ENCODE assay signal across 17 mouse cellular contexts in the genomic region with DNA sequence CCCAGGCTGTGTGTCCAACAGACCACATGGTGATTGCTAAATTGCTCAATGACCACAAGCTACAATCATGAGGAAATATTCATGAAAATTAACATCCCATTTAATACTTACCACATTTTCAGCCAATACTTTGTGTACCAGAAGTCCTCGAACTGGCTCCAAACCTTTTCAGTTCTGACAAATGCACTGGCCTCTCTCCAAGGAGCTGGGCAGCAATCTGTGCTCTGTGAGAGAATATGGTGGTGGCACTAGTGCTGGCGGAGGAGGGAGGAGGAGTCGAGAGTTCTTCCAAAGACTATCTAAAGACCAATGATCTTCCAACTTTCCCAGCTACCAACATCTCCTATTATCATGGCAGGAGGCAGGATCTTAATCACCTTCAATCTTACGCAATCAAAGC.
DNase-seq lines count a peak whose midpoint lies in the region; TF ChIP-seq lines count a peak whose summit lies in the region.
"Had no signal": no experiment of that assay in that cellular context is flagged by ENCODE, and none has a peak within 500 bp of the region (broad histone marks: within the 10 kb centered on the region; RNA-seq: fewer than 3 reads in every experiment).

No protein-coding gene starts in this region.

- DNase-seq in cerebellum, postnatal 10 days = peak; percentile 69 to 78
- DNase-seq in cerebellum, postnatal 4 days (ENCODE audit: low spot score in 2 of 2) = no peak
- peak; percentile 28 for DNase-seq in left cerebral cortex, postnatal 4 days
- no peak for DNase-seq in left cerebral cortex, adult 8-10 months (ENCODE audit: low spot score in 2 of 2)
- peak; percentile 73 to 76 for DNase-seq in layer of hippocampus, adult 2 months (ENCODE audit: low spot score in 2 of 2)
- DNase-seq in right cerebral cortex, postnatal 4 days = peak; percentile 19
- DNase-seq in gastrocnemius, postnatal 25 days = no peak
- DNase-seq: cerebellum, adult 11 months; cerebellum, postnatal 36 days; heart, postnatal 10 days; kidney, adult 18-20 months; kidney, postnatal 10 days; lung, adult 2 months; lung, postnatal 36 days had no signal

- intact Hi-C loops in left cerebral cortex, postnatal 4 days (cut with DNase I) = no loop called here

- no peak overlapping the region for H3K4me3 ChIP-seq in layer of hippocampus, adult 2 months
- H3K4me3 ChIP-seq: forebrain, embryonic 10.5 days; liver, embryonic 12.5 days; stomach, embryonic 15.5 days had no signal

- TF ChIP-seq CTCF in layer of hippocampus, adult 2 months (conservative IDR thresholded peaks at IDR 0.05) = no peak

- H3K27ac ChIP-seq in layer of hippocampus, adult 2 months = peak overlapping the region; percentile 77
- H3K27ac ChIP-seq: forebrain, embryonic 10.5 days; liver, embryonic 12.5 days; stomach, embryonic 15.5 days had no signal

Comparison
In these comparisons a context has a peak if more than half of its experiments do, and no peak if none do; other contexts are left out.
1. DNase-seq: peak in cerebellum, postnatal 10 days (2 of 2), left cerebral cortex, postnatal 4 days (single experiment), layer of hippocampus, adult 2 months (2 of 2) and right cerebral cortex, postnatal 4 days (single experiment); none in cerebellum, postnatal 4 days (0 of 2), left cerebral cortex, adult 8-10 months (0 of 2) and gastrocnemius, postnatal 25 days (single experiment).